Mouse (Mus musculus) C2C12 (cell line): ENCODE measurements around the gene Clip4. TPM values are rescaled to one million over a fixed set of nuclear protein-coding genes. Genes with fewer than 3 reads are reported as not detected.

Experiments
- H3K27me3 ChIP-seq: one replicate; pipeline ENCODE4 v1.6.1; 2011; ENCODE audit not compliant: control insufficient read depth, insufficient read depth, insufficient read length
- H3K36me3 ChIP-seq: one replicate; pipeline ENCODE4 v1.6.1; 2011; ENCODE audit not compliant: control insufficient read depth, insufficient read depth
- H3K4me3 ChIP-seq: one replicate; pipeline ENCODE4 v1.5.1; 2011; ENCODE audit warnings: mild to moderate bottlenecking, control low read depth; ENCODE audit not compliant: poor library complexity, insufficient read depth, severe bottlenecking
- H3K79me2 ChIP-seq: one replicate; pipeline ENCODE4 v1.6.1; 2011; ENCODE audit not compliant: control insufficient read depth, insufficient read depth
- H3K79me3 ChIP-seq: one replicate; pipeline ENCODE4 v1.6.1; 2011; ENCODE audit warnings: low read depth, control low read depth
- H3ac ChIP-seq: one replicate; pipeline ENCODE3; 2011; ENCODE audit warnings: low read depth; ENCODE audit not compliant: control insufficient read depth, insufficient read length
- CEBPB ChIP-seq: IDR thresholded peaks from one replicate; pipeline ENCODE4 v1.6.1; 2011; ENCODE audit warnings: low read depth, mild to moderate bottlenecking, control low read depth, moderate library complexity
- CTCF ChIP-seq: IDR thresholded peaks from one replicate; pipeline ENCODE4 v1.5.1; 2011; ENCODE audit not compliant: control insufficient read depth, insufficient read depth, insufficient read length
- FOSL1 ChIP-seq: IDR thresholded peaks from one replicate; pipeline ENCODE4 v1.8.0; 2011; ENCODE audit warnings: mild to moderate bottlenecking, low read length; ENCODE audit not compliant: poor library complexity, insufficient read depth, severe bottlenecking
- MAX ChIP-seq: IDR thresholded peaks from one replicate; pipeline ENCODE4 v1.6.1; 2011; ENCODE audit warnings: mild to moderate bottlenecking, control low read depth
- MYOD1 ChIP-seq: IDR thresholded peaks from one replicate; pipeline ENCODE4 v1.6.1; 2011; ENCODE audit warnings: low read depth; ENCODE audit not compliant: control insufficient read depth, insufficient read length
- MYOG ChIP-seq: IDR thresholded peaks from one replicate; pipeline ENCODE4 v1.6.1; 2011; ENCODE audit not compliant: control insufficient read depth, insufficient read length; ENCODE audit errors: extremely low read depth
- USF1 ChIP-seq: IDR thresholded peaks from one replicate; pipeline ENCODE4 v1.6.1; 2011; ENCODE audit warnings: low read depth, mild to moderate bottlenecking, control low read depth, moderate library complexity
- polyA plus RNA-seq: library from polyadenylated mRNA; unstranded; fragments of >200 nt; fragmentation: generic; extraction: Trizol; gene quantifications from one replicate; pipeline ENCODE4 v1.2.1, GENCODE M21; 2012; ENCODE audit warnings: missing spikeins

Clip4 gene
- polyA plus RNA-seq, 1 experiment = 1.3 TPM

DNA sequence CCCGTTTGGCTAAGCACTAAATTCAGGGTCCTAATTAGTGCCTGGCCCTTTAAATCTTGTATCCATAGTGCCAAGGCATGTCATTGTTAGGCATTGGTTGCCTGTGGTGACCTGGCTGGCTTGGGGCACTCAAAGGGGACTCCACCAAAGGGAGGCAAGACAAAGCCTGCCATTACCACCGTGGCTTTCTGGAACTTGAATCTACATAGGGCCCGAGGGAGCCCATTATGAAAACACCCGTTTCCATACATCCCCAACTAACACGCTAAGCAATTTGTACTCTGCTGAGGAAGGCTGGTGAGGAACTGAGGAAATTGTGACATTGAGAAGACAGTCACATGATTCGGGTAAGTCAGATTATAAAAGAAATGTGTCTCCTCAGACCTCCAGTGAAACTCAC, 1.3 kb downstream of the Clip4 start:
- no peaks in the 10 kb centered on the region for H3K27me3 ChIP-seq
- no peaks in the 10 kb centered on the region for H3K79me2 ChIP-seq
- H3K36me3 ChIP-seq = no peaks in the 10 kb centered on the region
- H3K79me3 ChIP-seq = no peaks in the 10 kb centered on the region
- H3ac ChIP-seq = no peak overlapping the region
- TF ChIP-seq CEBPB (no peak), MYOG (no peak), FOSL1 (no peak), MAX (no peak), USF1 (no peak), MYOD1 (no peak), CTCF (no peak)
- H3K4me3 ChIP-seq = no peak overlapping the region

GRCm38 (mm10) chr17:71770696-71771095, 2.4 kb downstream of the Clip4 start:
- Histone ChIP-seq H3K36me3 (no peaks in the 10 kb centered on the region), H3K27me3 (no peaks in the 10 kb centered on the region), H3K79me3 (no peaks in the 10 kb centered on the region), H3K4me3 (no peak overlapping the region), H3ac (no peak overlapping the region), H3K79me2 (no peaks in the 10 kb centered on the region)
- TF ChIP-seq MAX (no peak), MYOD1 (no peak), CEBPB (no peak), FOSL1 (no peak), CTCF (no peak), USF1 (no peak), MYOG (no peak)

GRCm38 (mm10) chr17:71774173-71774572, 5.9 kb downstream of the Clip4 start:
- Histone ChIP-seq H3K4me3 (no peak overlapping the region), H3K79me3 (no peaks in the 10 kb centered on the region), H3K36me3 (no peaks in the 10 kb centered on the region), H3ac (no peak overlapping the region), H3K27me3 (no peaks in the 10 kb centered on the region), H3K79me2 (no peaks in the 10 kb centered on the region)
- TF ChIP-seq MYOD1 = peak; percentile 85
- no peak for TF ChIP-seq MAX

DNA sequence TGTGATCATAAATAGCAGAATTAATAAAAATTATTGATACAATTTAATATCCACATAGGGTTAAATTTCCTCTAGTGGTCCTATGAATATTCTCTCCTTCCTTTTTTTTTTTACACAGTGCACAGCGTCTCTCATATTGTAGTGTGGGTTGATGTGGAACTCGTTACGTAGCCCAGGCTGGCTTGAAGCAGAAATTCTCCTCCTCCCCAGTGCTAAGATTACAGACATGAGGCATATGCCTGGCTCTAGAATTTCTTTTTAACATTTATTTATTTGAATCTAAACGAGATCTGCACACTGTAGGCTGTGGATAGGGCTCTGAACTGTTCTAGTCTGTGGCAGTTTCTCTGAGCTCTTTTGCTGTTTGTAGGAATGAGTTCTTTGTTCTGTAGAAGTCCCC, 7.0 kb downstream of the Clip4 start:
- H3K79me3 ChIP-seq = no peaks in the 10 kb centered on the region
- no peaks in the 10 kb centered on the region for H3K27me3 ChIP-seq
- no peaks in the 10 kb centered on the region for H3K79me2 ChIP-seq
- no peak overlapping the region for H3K4me3 ChIP-seq
- TF ChIP-seq MYOD1 = no peak
- TF ChIP-seq FOSL1 = no peak
- no peak for TF ChIP-seq CTCF
- no peak for TF ChIP-seq USF1
- no peak for TF ChIP-seq MYOG
- no peak for TF ChIP-seq CEBPB
- TF ChIP-seq MAX = no peak
- no peak overlapping the region for H3ac ChIP-seq
- H3K36me3 ChIP-seq = no peaks in the 10 kb centered on the region

DNA sequence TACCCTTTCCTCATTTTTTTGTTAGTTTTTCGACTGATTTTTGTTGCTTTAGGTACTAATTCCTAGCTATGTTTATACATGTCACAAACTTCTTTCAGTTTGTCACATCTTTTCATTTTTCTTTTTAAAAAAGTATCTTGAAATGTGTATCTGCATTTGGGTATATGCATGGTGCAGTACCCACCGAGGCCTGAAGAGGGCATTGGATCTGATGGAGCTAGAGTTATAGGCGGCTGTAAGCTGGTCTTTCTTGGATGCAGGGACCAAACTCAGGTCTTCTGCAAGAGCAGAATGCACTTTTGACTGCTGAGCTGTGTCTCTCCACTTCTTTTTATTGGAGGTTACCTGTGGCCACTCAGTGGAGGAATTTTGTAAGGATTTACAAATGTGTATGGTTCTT, 10.4 kb downstream of the Clip4 start:
- TF ChIP-seq CEBPB (no peak), CTCF (no peak), MYOG (no peak), MYOD1 (no peak), FOSL1 (no peak), MAX (no peak), USF1 (no peak)
- H3K36me3 ChIP-seq = no peaks in the 10 kb centered on the region
- H3K4me3 ChIP-seq = no peak overlapping the region
- H3K79me3 ChIP-seq = no peaks in the 10 kb centered on the region
- H3K27me3 ChIP-seq = no peaks in the 10 kb centered on the region
- no peaks in the 10 kb centered on the region for H3K79me2 ChIP-seq
- H3ac ChIP-seq = no peak overlapping the region

DNA sequence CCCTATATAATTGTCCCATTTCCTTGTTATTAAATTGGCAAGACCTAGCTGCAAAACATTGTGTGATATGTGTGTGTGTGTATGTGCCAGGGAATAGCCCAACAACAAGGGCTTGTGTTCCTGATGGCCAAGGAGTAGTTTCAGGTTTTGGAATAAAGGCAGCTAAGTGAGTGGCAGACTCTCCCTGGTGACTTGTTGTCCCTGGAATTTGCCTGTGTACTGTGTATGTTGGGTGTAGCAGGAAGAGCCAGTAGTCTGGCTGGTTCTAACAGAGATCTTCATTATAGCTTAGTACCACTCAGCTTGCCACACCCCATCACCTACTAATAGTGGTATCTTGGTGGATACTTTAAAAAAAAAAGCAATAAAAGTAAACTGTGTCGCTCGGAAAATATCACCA, 12.2 kb downstream of the Clip4 start:
- Histone ChIP-seq H3K79me2 (no peaks in the 10 kb centered on the region), H3ac (no peak overlapping the region), H3K4me3 (no peak overlapping the region), H3K36me3 (no peaks in the 10 kb centered on the region), H3K79me3 (no peaks in the 10 kb centered on the region), H3K27me3 (no peaks in the 10 kb centered on the region)
- TF ChIP-seq MYOG = no peak
- TF ChIP-seq USF1 = no peak
- no peak for TF ChIP-seq MAX
- TF ChIP-seq CEBPB = no peak
- TF ChIP-seq FOSL1 = no peak
- no peak for TF ChIP-seq MYOD1
- no peak for TF ChIP-seq CTCF
